Mouse (Mus musculus) heart, postnatal 0 days (tissue): ENCODE measurements at regions not wholly inside any gene's neighbourhood (a gene's known extent, or its start where the extent isn't known, plus 50 kb on each side); places are given as distances from the start of the nearest gene placed in this dataset.
"Not testable (repeated sequence)": the region's sequence is repeated elsewhere in the genome, so short reads cannot be mapped to it uniquely, and the experiment has no call there.

Source experiments
- ATAC-seq: fragments of 200-750 bp; cut with Nextera tagmentation; 2 replicates; pipeline ENCODE4 v1.8.0; 2017; ENCODE audit warnings: low read depth, moderate number of reproducible peaks, moderate library complexity; ENCODE audit not compliant: insufficient read depth
- DNase-seq: peaks from one replicate; pipeline ENCODE4 v3.0.0-alpha.2; 2016; ENCODE audit warnings: low spot score
- H3K27ac ChIP-seq: fragments of 300-500 bp; sonication (generic); 2 replicates; pipeline ENCODE4 v1.5.1; 2014; ENCODE audit warnings: low read depth, mild to moderate bottlenecking
- H3K27me3 ChIP-seq: fragments of 300-500 bp; sonication (generic); 2 replicates; pipeline ENCODE4 v1.6.1; 2014; ENCODE audit warnings: low read length, mixed read lengths; ENCODE audit not compliant: control insufficient read depth, insufficient read depth
- H3K36me3 ChIP-seq: fragments of 300-500 bp; sonication (generic); replicated peaks from 2 replicates; pipeline ENCODE4 v1.6.1; 2014; ENCODE audit warnings: low read length, mixed read lengths; ENCODE audit not compliant: control insufficient read depth, insufficient read depth
- H3K4me1 ChIP-seq: fragments of 300-500 bp; sonication (generic); 2 replicates; pipeline ENCODE4 v1.6.1; 2014; ENCODE audit warnings: antibody characterized with exemption; ENCODE audit not compliant: control insufficient read depth, insufficient read depth
- H3K4me2 ChIP-seq: fragments of 300-500 bp; sonication (generic); 2 replicates; pipeline ENCODE4 v1.6.1; 2014; ENCODE audit warnings: low read depth, mild to moderate bottlenecking, low read length, moderate library complexity
- H3K4me3 ChIP-seq: fragments of 300-500 bp; sonication (generic); 2 replicates; pipeline ENCODE4 v1.5.1; 2014; ENCODE audit warnings: low read depth, low read length
- H3K9ac ChIP-seq: fragments of 300-500 bp; sonication (generic); replicated peaks from 2 replicates; pipeline ENCODE4 v1.6.1; 2014; ENCODE audit warnings: low read depth, low read length, mixed read lengths
- H3K9me3 ChIP-seq: fragments of 300-500 bp; sonication (generic); replicated peaks from 2 replicates; pipeline ENCODE4 v1.6.1; 2016; ENCODE audit warnings: low read length; ENCODE audit not compliant: control insufficient read depth
- CTCF ChIP-seq: IDR thresholded peaks from 2 replicates; pipeline ENCODE4 v1.5.1; 2016; ENCODE audit warnings: antibody characterized with exemption, control low read depth, low read depth
- EP300 ChIP-seq: IDR thresholded peaks from 2 replicates; pipeline ENCODE4 v1.6.1; 2016; ENCODE audit warnings: antibody characterized with exemption, low read depth
- WGBS: fragments of 180-500 bp; shearing (Covaris S2); extraction: QIAGEN DNeasy Blood & Tissue Kit; methylation state at CpG from one replicate; pipeline ENCODE4 v1.1.7; 2014; 5-methylcytosine and 5-hydroxymethylcytosine counted together

DNA sequence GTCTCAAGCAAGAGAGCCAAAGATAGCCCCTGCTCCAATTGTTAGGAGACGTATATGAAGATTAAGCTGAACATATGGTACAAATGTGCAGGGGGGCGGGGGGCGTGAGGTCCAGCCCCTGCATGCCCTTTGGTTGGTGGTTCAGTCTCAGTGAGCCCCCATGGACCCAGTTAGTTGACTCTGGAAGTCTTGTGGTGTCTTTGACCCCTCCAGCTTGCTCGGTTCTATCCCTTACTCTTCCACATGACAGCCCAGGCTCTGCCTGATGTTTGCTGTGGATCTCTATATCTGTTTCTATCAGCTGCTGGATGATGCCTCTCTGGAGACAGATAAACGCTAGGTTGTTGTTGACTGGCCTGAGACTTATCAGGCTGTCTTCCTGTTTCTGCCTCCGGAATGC, 1849.1 kb downstream of the 9330182O14Rik start:
- Histone ChIP-seq H3K4me3 (no peak overlapping the region), H3K9me3 (no peaks in the 10 kb centered on the region), H3K4me2 (no peak overlapping the region), H3K36me3 (no peaks in the 10 kb centered on the region), H3K27me3 (no peaks in the 10 kb centered on the region), H3K4me1 (no peaks in the 10 kb centered on the region), H3K27ac (no peak overlapping the region), H3K9ac (no peak overlapping the region)
- no peak for DNase-seq
- WGBS: 66% methylated on average over 6 of the region's 6 CpGs
- no peak for ATAC-seq
- TF ChIP-seq EP300 (no peak), CTCF (no peak)

DNA sequence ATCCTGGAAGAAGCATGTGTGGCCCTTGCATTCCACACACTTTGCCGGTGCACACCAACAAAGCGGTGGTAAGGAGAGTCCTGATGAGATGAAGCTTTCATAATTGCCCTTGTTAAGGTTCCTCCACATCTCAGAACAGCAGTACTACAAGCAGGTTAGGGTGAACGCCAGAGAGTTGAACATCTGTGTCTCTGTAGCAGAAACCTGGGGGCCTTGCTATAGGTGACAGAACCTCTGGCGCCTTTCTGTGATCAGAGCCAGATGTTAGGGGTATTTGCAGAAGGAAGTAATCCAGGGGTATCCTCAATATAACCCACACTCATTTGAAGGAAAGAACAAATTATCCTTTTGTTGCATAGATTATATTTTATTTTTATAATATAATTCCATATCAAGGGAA, 1850.1 kb downstream of the 9330182O14Rik start:
- Histone ChIP-seq H3K27me3 (no peaks in the 10 kb centered on the region), H3K27ac (no peak overlapping the region), H3K4me3 (no peak overlapping the region), H3K4me2 (no peak overlapping the region), H3K4me1 (no peaks in the 10 kb centered on the region), H3K36me3 (no peaks in the 10 kb centered on the region), H3K9me3 (no peaks in the 10 kb centered on the region), H3K9ac (no peak overlapping the region)
- no peak for TF ChIP-seq EP300
- no peak for TF ChIP-seq CTCF
- ATAC-seq: no peak
- 82% methylated on average over 4 of the region's 4 CpGs for WGBS
- no peak for DNase-seq

DNA sequence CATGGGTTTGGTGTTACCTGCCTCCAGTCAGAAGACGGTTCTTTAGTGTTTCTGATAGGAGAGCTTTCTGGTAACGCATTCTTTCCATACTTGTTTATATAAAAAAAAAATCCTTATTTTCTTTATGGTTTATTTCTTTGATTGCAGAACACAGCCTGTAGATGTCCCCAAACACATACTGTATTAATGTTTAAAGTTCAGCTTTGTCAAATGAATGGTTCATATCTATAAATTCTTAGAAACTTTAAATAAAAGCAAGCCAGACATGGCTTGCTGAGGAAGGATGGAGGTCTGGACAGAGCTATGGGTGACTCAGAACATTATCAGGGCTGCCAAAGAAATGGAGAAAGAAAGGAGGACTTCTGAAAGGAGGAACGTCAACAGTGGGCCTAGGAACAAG, 1852.1 kb downstream of the 9330182O14Rik start:
- Histone ChIP-seq H3K4me2 (no peak overlapping the region), H3K36me3 (no peaks in the 10 kb centered on the region), H3K9ac (no peak overlapping the region), H3K4me1 (no peaks in the 10 kb centered on the region), H3K9me3 (no peaks in the 10 kb centered on the region), H3K27me3 (no peaks in the 10 kb centered on the region), H3K27ac (no peak overlapping the region), H3K4me3 (no peak overlapping the region)
- ATAC-seq (no peak), DNase-seq (no peak)
- TF ChIP-seq EP300: no peak
- TF ChIP-seq CTCF: no peak
- WGBS: 55% methylated on average over 3 of the region's 3 CpGs

DNA sequence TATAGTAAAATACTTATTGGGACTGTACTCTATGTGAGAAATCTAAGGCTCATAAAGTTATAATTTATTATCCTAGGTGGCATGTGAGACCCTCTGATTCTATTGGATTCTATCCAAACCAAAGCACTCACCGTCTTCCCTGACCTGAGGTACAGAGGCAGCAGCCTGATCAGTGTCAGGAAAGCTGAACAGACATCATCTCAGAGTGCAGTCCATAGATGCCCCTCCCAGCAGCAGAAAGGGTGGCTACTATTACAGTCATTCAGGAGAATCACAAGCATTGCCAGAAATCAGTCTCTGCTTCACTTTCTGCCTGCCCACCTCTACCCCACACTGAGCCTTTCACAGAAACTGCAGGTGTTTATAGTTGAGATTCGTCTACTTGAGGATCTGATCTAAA, 1854.9 kb downstream of the 9330182O14Rik start:
- ATAC-seq: no peak
- no peak overlapping the region for H3K9ac ChIP-seq
- H3K9me3 ChIP-seq: no peaks in the 10 kb centered on the region
- 56% methylated on average over 2 of the region's 2 CpGs for WGBS
- no peaks in the 10 kb centered on the region for H3K36me3 ChIP-seq
- TF ChIP-seq EP300 (no peak), CTCF (no peak)
- no peak for DNase-seq
- no peak overlapping the region for H3K4me2 ChIP-seq
- no peaks in the 10 kb centered on the region for H3K4me1 ChIP-seq
- H3K27me3 ChIP-seq: no peaks in the 10 kb centered on the region
- H3K27ac ChIP-seq: no peak overlapping the region
- H3K4me3 ChIP-seq: no peak overlapping the region

DNA sequence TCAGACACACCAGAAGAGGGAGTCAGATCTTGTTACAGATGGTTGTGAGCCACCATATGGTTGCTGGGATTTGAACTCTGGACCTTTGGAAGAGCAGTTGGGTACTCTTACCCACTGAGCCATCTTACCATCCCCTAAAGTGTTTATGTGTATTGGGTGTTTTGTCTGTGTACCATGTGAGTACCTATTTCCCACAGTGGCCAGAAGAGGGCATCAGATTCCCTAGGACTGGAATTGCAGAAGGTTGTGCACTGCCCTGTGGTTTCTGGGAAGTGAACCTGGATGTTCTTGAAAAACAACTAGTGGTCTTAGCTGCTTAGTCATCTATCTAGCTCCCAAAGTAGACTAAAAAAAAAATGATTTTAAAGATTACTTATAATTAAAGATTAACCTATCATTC, 1857.7 kb downstream of the 9330182O14Rik start:
- H3K9ac ChIP-seq: no peak overlapping the region
- TF ChIP-seq EP300 (no peak), CTCF (no peak)

DNA sequence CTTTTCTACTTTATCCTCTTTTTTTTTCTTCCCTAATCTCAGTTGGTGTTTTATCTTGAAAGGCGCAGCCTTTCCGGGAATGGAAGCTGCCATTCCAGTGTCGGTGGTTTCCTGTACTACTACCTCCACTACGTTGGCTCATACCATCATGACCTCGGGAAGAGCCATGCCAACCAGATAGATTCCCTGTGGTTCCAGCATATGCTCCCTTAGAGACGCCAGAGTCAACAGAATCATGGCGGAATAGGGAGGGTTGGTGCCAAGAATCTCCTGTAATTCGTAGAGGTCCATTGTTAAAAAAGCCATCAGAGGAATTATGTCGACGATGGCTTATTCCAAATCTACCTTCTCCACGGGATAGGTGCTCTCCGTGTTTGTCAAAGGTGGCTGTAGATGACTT, 1898.1 kb downstream of the 9330182O14Rik start:
- ATAC-seq, H3K9me3 ChIP-seq, H3K27ac ChIP-seq, H3K4me3 ChIP-seq, H3K27me3 ChIP-seq, H3K9ac ChIP-seq, H3K4me2 ChIP-seq, H3K36me3 ChIP-seq, H3K4me1 ChIP-seq, DNase-seq: not testable (repeated sequence)
- 82% methylated on average over 12 of the region's 12 CpGs for WGBS

More for the DNA sequence above, 1857.7 kb downstream of the 9330182O14Rik start:
- Histone ChIP-seq H3K9me3 (no peaks in the 10 kb centered on the region), H3K4me3 (no peak overlapping the region), H3K36me3 (no peaks in the 10 kb centered on the region), H3K27ac (no peak overlapping the region), H3K4me2 (no peak overlapping the region), H3K27me3 (no peaks in the 10 kb centered on the region), H3K4me1 (no peaks in the 10 kb centered on the region)
- DNase-seq: no peak
- no peak for ATAC-seq
